Mouse (Mus musculus) frontal cortex, postnatal 25 days (tissue): ENCODE measurements at regions not wholly inside any gene's neighbourhood (a gene's known extent, or its start where the extent isn't known, plus 50 kb on each side); places are given as distances from the start of the nearest gene placed in this dataset.
A peak's percentile ranks its signal among the peaks of the same experiment; 100 is the strongest.

Experiments used
- DNase-seq, 2 experiments: peaks; one replicate each; pipeline ENCODE4 v3.0.0; 2022; ENCODE audit warnings: low spot score in 2 of 2

GRCm38 (mm10) chr12:106871481-106871880 lies 617.0 kb upstream of the 3110018I06Rik start:
- no peak for DNase-seq

GRCm38 (mm10) chr12:106872966-106873730 lies 615.3 kb upstream of the 3110018I06Rik start:
- no peak for DNase-seq

- no peak for DNase-seq
Measured at GRCm38 (mm10) chr12:106890319-106890718, 598.1 kb upstream of the 3110018I06Rik start.

- DNase-seq: no peak
Measured at GRCm38 (mm10) chr12:106894061-106894460, 594.4 kb upstream of the 3110018I06Rik start.

- no peak for DNase-seq
Measured at GRCm38 (mm10) chr12:106904202-106904601, 584.2 kb upstream of the 3110018I06Rik start.

GRCm38 (mm10) chr12:106912782-106913181 lies 575.6 kb upstream of the 3110018I06Rik start:
- DNase-seq: no peak

- no peak for DNase-seq
Measured at GRCm38 (mm10) chr12:106922571-106922991, 565.9 kb upstream of the 3110018I06Rik start.

- DNase-seq: no peak
Measured at GRCm38 (mm10) chr12:106928389-106928788, 560.0 kb upstream of the 3110018I06Rik start.

- DNase-seq: no peak
Measured at GRCm38 (mm10) chr12:106929161-106929560, 559.3 kb upstream of the 3110018I06Rik start.

- no peak for DNase-seq
Measured at GRCm38 (mm10) chr12:106931591-106931990, 556.8 kb upstream of the 3110018I06Rik start.

GRCm38 (mm10) chr12:106939381-106939780 lies 549.1 kb upstream of the 3110018I06Rik start:
- DNase-seq: peak; percentile 27 to 56

GRCm38 (mm10) chr12:106943874-106944273 lies 544.6 kb upstream of the 3110018I06Rik start:
- no peak for DNase-seq

GRCm38 (mm10) chr12:106952621-106953020 lies 535.8 kb upstream of the 3110018I06Rik start:
- DNase-seq: no peak

- peak; percentile 33 to 47 for DNase-seq
Measured at GRCm38 (mm10) chr12:106955778-106956177, 532.7 kb upstream of the 3110018I06Rik start.

GRCm38 (mm10) chr12:106956266-106956665 lies 532.2 kb upstream of the 3110018I06Rik start:
- DNase-seq: no peak

- DNase-seq: no peak
Measured at GRCm38 (mm10) chr12:106961991-106962390, 526.4 kb upstream of the 3110018I06Rik start.

- DNase-seq: no peak
Measured at GRCm38 (mm10) chr12:106963762-106964161, 524.7 kb upstream of the 3110018I06Rik start.

- DNase-seq: no peak
Measured at GRCm38 (mm10) chr12:106969873-106970272, 518.6 kb upstream of the 3110018I06Rik start.

- DNase-seq: no peak
Measured at GRCm38 (mm10) chr12:106992421-106992820, 496.0 kb upstream of the 3110018I06Rik start.

GRCm38 (mm10) chr12:106993011-106993410 lies 495.4 kb upstream of the 3110018I06Rik start:
- no peak for DNase-seq

GRCm38 (mm10) chr12:107010995-107011786 lies 477.2 kb upstream of the 3110018I06Rik start:
- DNase-seq: no peak

GRCm38 (mm10) chr12:107016801-107017200 lies 471.6 kb upstream of the 3110018I06Rik start:
- DNase-seq: no peak

GRCm38 (mm10) chr12:107021806-107022205 lies 466.6 kb upstream of the 3110018I06Rik start:
- no peak for DNase-seq
